Mouse (Mus musculus) CH12.LX (cell line): ENCODE data around the gene Polr2m. TPM values are rescaled to one million over a fixed set of nuclear protein-coding genes. Genes with fewer than 3 reads are reported as not detected.

Source experiments
- DNase-seq: peaks from one replicate; pipeline ENCODE4 v3.0.0-alpha.2; 2013; ENCODE audit errors: extremely low read depth
- H3K27ac ChIP-seq: 2 replicates; pipeline ENCODE4 v1.5.1; 2012; ENCODE audit warnings: low read depth, mild to moderate bottlenecking, control low read depth, moderate library complexity; ENCODE audit not compliant: insufficient read depth
- H3K27me3 ChIP-seq: replicated peaks from 2 replicates; pipeline ENCODE3; 2012; ENCODE audit warnings: inconsistent platforms
- H3K36me3 ChIP-seq, 2 experiments: replicated peaks in 1 of 2; 2 replicates each; pipeline versions ENCODE3 to v1.6.1; 2012; ENCODE audit warnings: inconsistent platforms in 1 of 2, low read length in 1 of 2, mild to moderate bottlenecking in 1 of 2, mixed read lengths in 1 of 2, moderate library complexity in 1 of 2; ENCODE audit not compliant: control insufficient read depth in 1 of 2, insufficient read depth in 1 of 2
- H3K4me1 ChIP-seq, 2 experiments: 2 replicates each; pipeline ENCODE4 v1.6.1; 2012; ENCODE audit warnings: inconsistent platforms in 1 of 2, moderate library complexity in 1 of 2; ENCODE audit not compliant: insufficient read depth in 2 of 2, control insufficient read depth in 1 of 2
- H3K4me2 ChIP-seq: 2 replicates; pipeline ENCODE4 v1.6.1; 2012; ENCODE audit warnings: low read depth, mild to moderate bottlenecking, control low read depth; ENCODE audit not compliant: poor library complexity, insufficient read depth, severe bottlenecking
- H3K4me3 ChIP-seq, 3 experiments: fragments of 150-350 bp in 1 of 3; sonication (generic) in 1 of 3; replicated peaks in 1 of 3; 2 replicates each; pipeline versions ENCODE3 to v1.5.1; 2011 to 2012; ENCODE audit warnings: low read depth in 2 of 3, low read length in 2 of 3, mild to moderate bottlenecking in 2 of 3, moderate library complexity in 2 of 3, control low read depth in 1 of 3, improper control_type of control experiment in 1 of 3, inconsistent platforms in 1 of 3, mixed read lengths in 1 of 3; ENCODE audit not compliant: poor library complexity in 1 of 3
- H3K79me2 ChIP-seq: replicated peaks from 2 replicates; pipeline ENCODE4 v1.6.1; 2012; ENCODE audit warnings: mild to moderate bottlenecking, moderate library complexity; ENCODE audit not compliant: control insufficient read depth, poor library complexity, insufficient read depth, severe bottlenecking; ENCODE audit errors: extremely low read depth
- H3K9ac ChIP-seq: 2 replicates; pipeline ENCODE4 v1.6.1; 2012; ENCODE audit warnings: low read depth, mild to moderate bottlenecking, control low read depth, moderate library complexity; ENCODE audit not compliant: insufficient read depth
- H3K9me3 ChIP-seq: replicated peaks from 2 replicates; pipeline ENCODE3; 2012; ENCODE audit warnings: low read length, inconsistent platforms, mixed read lengths
- CHD2 ChIP-seq: IDR thresholded peaks from 2 replicates; pipeline ENCODE4 v1.6.1; 2011; ENCODE audit warnings: low read length, improper control_type of control experiment
- CTCF ChIP-seq, 2 experiments: IDR thresholded peaks in 1 of 2; conservative IDR thresholded peaks in 1 of 2; 2 replicates each; pipeline ENCODE4 v1.5.1; 2011 to 2012; ENCODE audit warnings: low read depth in 2 of 2, low read length in 2 of 2, improper control_type of control experiment in 1 of 2, inconsistent platforms in 1 of 2, mild to moderate bottlenecking in 1 of 2, moderate library complexity in 1 of 2
- ELF1 ChIP-seq: IDR thresholded peaks from 2 replicates; pipeline ENCODE4 v1.6.1; 2014; ENCODE audit warnings: low read depth, mild to moderate bottlenecking, inconsistent platforms, low read length, improper control_type of control experiment
- EP300 ChIP-seq: IDR thresholded peaks from 2 replicates; pipeline ENCODE4 v1.6.1; 2011; ENCODE audit warnings: low read length, improper control_type of control experiment
- MAX ChIP-seq: IDR thresholded peaks from 2 replicates; pipeline ENCODE4 v1.6.1; 2011; ENCODE audit warnings: low read length, improper control_type of control experiment
- MAZ ChIP-seq: IDR thresholded peaks from 2 replicates; pipeline ENCODE4 v1.6.1; 2012; ENCODE audit warnings: low read depth, mild to moderate bottlenecking, inconsistent platforms, low read length, improper control_type of control experiment, moderate library complexity
- NELFE ChIP-seq: IDR thresholded peaks from 2 replicates; pipeline ENCODE4 v1.6.1; 2011; ENCODE audit warnings: low read depth, low read length, improper control_type of control experiment
- NRF1 ChIP-seq: IDR thresholded peaks from 2 replicates; pipeline ENCODE4 v1.6.1; 2014; ENCODE audit warnings: low read depth, mild to moderate bottlenecking, inconsistent platforms, low read length, improper control_type of control experiment, moderate library complexity
- POLR2AphosphoS2 ChIP-seq: IDR thresholded peaks from 2 replicates; pipeline ENCODE4 v1.6.1; 2011; ENCODE audit warnings: low read depth, low read length, improper control_type of control experiment
- RAD21 ChIP-seq: IDR thresholded peaks from 2 replicates; pipeline ENCODE4 v1.6.1; 2011; ENCODE audit warnings: low read depth, mild to moderate bottlenecking, low read length, improper control_type of control experiment, moderate library complexity
- RCOR1 ChIP-seq: conservative IDR thresholded peaks from 2 replicates; pipeline ENCODE4 v1.6.1; 2012; ENCODE audit warnings: low read depth, mild to moderate bottlenecking, inconsistent platforms, low read length, improper control_type of control experiment
- SIN3A ChIP-seq: IDR thresholded peaks from 2 replicates; pipeline ENCODE4 v1.6.1; 2012; ENCODE audit warnings: low read length, improper control_type of control experiment, inconsistent platforms
- SMC3 ChIP-seq: IDR thresholded peaks from 2 replicates; pipeline ENCODE4 v1.6.1; 2011; ENCODE audit warnings: low read depth, low read length, improper control_type of control experiment
- TBP ChIP-seq: conservative IDR thresholded peaks from 2 replicates; pipeline ENCODE4 v1.6.1; 2011; ENCODE audit warnings: low read depth, low read length, improper control_type of control experiment
- USF1 ChIP-seq: IDR thresholded peaks from 2 replicates; pipeline ENCODE4 v1.6.1; 2014; ENCODE audit warnings: low read depth, mild to moderate bottlenecking, inconsistent platforms, low read length, improper control_type of control experiment
- USF2 ChIP-seq: conservative IDR thresholded peaks from 2 replicates; pipeline ENCODE4 v1.6.1; 2011; ENCODE audit warnings: low read depth, low read length, improper control_type of control experiment
- ZMIZ1 ChIP-seq: IDR thresholded peaks from 2 replicates; pipeline ENCODE4 v1.6.1; 2012; ENCODE audit warnings: low read depth, mild to moderate bottlenecking, inconsistent platforms, low read length, improper control_type of control experiment
- dilution Hi-C: fragments of 300-500 bp; cut with MboI; formaldehyde crosslinking; loops from 2 replicates; pipeline ENCODE4 v1.14.3; 2020; ENCODE audit warnings: low sequenced_read_pairs; ENCODE audit not compliant: extremely low pct_unique_long_range_greater_than_20kb, extremely low pct_ligation_motif_present
- in situ Hi-C: fragments of 300-500 bp; cut with MboI; formaldehyde crosslinking; loops from 3 replicates; pipeline ENCODE4 v1.14.3; 2019; ENCODE audit warnings: low sequenced_read_pairs, low pct_ligation_motif_present, low pct_unique_long_range_greater_than_20kb, mixed read lengths
- polyA plus RNA-seq: library from polyadenylated mRNA; unstranded; fragments of >175 nt; gene quantifications from 2 replicates; pipeline ENCODE4 v1.2.1, GENCODE M21; 2012; ENCODE audit warnings: low read depth; ENCODE audit not compliant: insufficient read length
- total RNA-seq, 2 experiments: library from RNA; depleted of rRNA; stranded (reverse); fragments of 300-350 nt in 1 of 2; fragments of >200 nt in 1 of 2; gene quantifications; 2 replicates each; pipeline ENCODE4 v1.2.3; 2012 to 2014

Polr2m gene
- total and polyA plus RNA-seq, 3 experiments: 147 to 255 (median 224) TPM

GRCm38 (mm10) chr9:71517487-71517886, 31.8 kb upstream of the Polr2m start:
- DNase-seq: no peak
- H3K27me3 ChIP-seq: no peaks in the 10 kb centered on the region
- no peak overlapping the region for H3K4me3 ChIP-seq
- H3K9me3 ChIP-seq: no peaks in the 10 kb centered on the region
- no peaks in the 10 kb centered on the region for H3K79me2 ChIP-seq
- dilution Hi-C loops (no loop called here), in situ Hi-C loops (no loop called here)
- TF ChIP-seq NRF1 (no peak), ZMIZ1 (no peak), USF2 (no peak), CHD2 (no peak)
- H3K36me3 ChIP-seq: peaks cover 0 to 14% of the 10 kb centered on the region in 2 experiments
- no peak overlapping the region for H3K9ac ChIP-seq
- H3K27ac ChIP-seq: no peak overlapping the region
- H3K4me1 ChIP-seq: no peaks in the 10 kb centered on the region
- no peak overlapping the region for H3K4me2 ChIP-seq

DNA sequence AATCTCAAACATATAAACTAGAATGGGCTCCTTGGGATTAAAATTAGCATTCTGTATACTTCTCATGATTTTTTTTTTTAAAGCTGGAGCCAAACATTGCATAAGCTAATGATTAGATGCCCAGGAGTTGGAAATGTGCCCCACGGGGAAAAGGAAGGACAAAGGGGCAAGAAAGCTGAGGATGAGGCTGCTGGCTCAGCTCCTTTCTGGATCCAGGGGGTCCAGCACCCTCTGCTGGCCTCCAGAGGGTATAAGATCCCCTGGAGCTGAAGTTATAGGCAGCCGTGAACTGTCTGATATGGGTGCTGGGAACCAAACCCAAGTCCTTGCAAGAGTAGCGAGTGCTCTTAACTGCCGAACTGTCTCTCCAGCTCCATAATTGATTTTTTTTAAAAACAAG, 30.1 kb upstream of the Polr2m start:
- TF ChIP-seq RAD21: peak; percentile 20
- no peak for TF ChIP-seq MAZ
- TF ChIP-seq SMC3: peak; percentile 5; the same call in 1 of the 2 replicates
- TF ChIP-seq CTCF (conservative IDR thresholded peaks at IDR 0.05 in 1 of 2, IDR thresholded peaks at IDR 0.05 in 1 of 2; ENCODE audit: low read depth in 2 of 2, low read length in 2 of 2): peak in 1 of 2 experiments; percentile 36; a peak in 2 of 4 replicates
- no peaks in the 10 kb centered on the region for H3K9me3 ChIP-seq
- no peaks in the 10 kb centered on the region for H3K27me3 ChIP-seq
- no peak overlapping the region for H3K27ac ChIP-seq
- H3K4me1 ChIP-seq: no peaks in the 10 kb centered on the region
- dilution Hi-C loops: no loop called here
- H3K79me2 ChIP-seq: no peaks in the 10 kb centered on the region
- in situ Hi-C loops: no loop called here
- no peak for DNase-seq
- H3K4me3 ChIP-seq: no peak overlapping the region
- peaks cover 0 to 19% of the 10 kb centered on the region in 2 experiments for H3K36me3 ChIP-seq
- no peak overlapping the region for H3K9ac ChIP-seq
- H3K4me2 ChIP-seq: no peak overlapping the region

DNA sequence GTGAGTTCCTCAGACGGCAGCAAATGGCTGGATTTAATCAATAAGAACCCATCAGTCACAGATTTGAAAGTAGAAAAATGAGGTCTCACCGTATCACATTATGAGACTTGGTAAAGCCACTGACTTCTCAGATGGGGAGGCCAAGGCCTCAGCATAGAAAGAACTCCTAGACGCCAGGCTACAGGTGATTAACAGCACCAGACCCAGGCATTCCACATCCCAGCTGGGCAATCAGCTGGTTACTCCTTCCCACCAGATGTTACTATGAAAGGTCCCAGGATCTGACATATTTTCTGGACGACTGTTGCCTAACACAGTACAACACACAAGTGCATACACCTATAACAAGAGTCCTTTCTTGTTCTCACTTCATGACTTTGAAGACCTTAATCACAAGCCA, 27.8 kb upstream of the Polr2m start:
- Histone ChIP-seq H3K27me3 (no peaks in the 10 kb centered on the region), H3K4me2 (no peak overlapping the region), H3K9me3 (no peaks in the 10 kb centered on the region), H3K9ac (no peak overlapping the region), H3K79me2 (no peaks in the 10 kb centered on the region), H3K4me3 (no peak overlapping the region), H3K4me1 (no peaks in the 10 kb centered on the region), H3K36me3 (peaks cover 0 to 16% of the 10 kb centered on the region in 2 experiments), H3K27ac (no peak overlapping the region)
- in situ Hi-C loops (no loop called here), dilution Hi-C loops (no loop called here)
- DNase-seq: no peak
- no peak for TF ChIP-seq SIN3A
- TF ChIP-seq TBP: no peak
- no peak for TF ChIP-seq MAZ
- no peak for TF ChIP-seq ELF1
- TF ChIP-seq USF1: no peak
- no peak for TF ChIP-seq NELFE
- TF ChIP-seq SMC3: no peak
- TF ChIP-seq CTCF (conservative IDR thresholded peaks at IDR 0.05 in 1 of 2, IDR thresholded peaks at IDR 0.05 in 1 of 2; ENCODE audit: low read depth in 2 of 2, low read length in 2 of 2): no peak
- no peak for TF ChIP-seq POLR2AphosphoS2
- TF ChIP-seq RAD21: no peak
- TF ChIP-seq EP300: no peak
- no peak for TF ChIP-seq USF2
- no peak for TF ChIP-seq RCOR1
- TF ChIP-seq MAX: no peak
